Mouse (Mus musculus): ENCODE measurements around the gene Nup188. TPM values are rescaled to one million over a fixed set of nuclear protein-coding genes. Genes with fewer than 3 reads are reported as not detected.

Gene Nup188
- total RNA-seq, 2 experiments from 2014 or later, result 29.6 to 30.3 TPM

DNA sequence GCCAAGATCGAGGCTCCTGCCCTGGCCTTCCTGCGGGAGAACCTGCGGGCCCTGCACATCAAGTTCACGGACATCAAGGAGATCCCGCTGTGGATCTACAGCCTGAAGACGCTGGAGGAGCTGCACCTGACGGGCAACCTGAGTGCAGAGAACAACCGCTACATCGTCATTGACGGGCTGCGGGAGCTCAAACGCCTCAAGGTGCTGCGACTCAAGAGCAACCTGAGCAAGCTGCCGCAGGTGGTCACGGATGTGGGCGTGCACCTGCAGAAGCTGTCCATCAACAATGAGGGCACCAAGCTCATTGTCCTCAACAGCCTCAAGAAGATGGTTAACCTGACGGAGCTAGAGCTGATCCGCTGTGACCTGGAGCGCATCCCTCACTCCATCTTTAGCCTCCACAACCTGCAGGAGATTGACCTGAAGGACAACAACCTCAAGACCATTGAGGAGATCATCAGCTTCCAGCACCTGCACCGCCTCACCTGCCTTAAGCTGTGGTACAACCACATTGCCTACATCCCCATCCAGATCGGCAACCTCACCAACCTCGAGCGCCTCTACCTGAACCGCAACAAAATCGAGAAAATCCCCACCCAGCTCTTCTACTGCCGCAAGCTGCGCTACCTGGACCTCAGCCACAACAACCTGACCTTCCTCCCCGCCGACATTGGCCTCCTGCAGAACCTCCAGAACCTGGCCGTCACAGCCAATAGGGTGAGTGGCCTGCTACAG lies 29.4 kb upstream of the Nup188 start:
- no peak for DNase-seq (ENCODE audit: low spot score in 2 of 2)

DNA sequence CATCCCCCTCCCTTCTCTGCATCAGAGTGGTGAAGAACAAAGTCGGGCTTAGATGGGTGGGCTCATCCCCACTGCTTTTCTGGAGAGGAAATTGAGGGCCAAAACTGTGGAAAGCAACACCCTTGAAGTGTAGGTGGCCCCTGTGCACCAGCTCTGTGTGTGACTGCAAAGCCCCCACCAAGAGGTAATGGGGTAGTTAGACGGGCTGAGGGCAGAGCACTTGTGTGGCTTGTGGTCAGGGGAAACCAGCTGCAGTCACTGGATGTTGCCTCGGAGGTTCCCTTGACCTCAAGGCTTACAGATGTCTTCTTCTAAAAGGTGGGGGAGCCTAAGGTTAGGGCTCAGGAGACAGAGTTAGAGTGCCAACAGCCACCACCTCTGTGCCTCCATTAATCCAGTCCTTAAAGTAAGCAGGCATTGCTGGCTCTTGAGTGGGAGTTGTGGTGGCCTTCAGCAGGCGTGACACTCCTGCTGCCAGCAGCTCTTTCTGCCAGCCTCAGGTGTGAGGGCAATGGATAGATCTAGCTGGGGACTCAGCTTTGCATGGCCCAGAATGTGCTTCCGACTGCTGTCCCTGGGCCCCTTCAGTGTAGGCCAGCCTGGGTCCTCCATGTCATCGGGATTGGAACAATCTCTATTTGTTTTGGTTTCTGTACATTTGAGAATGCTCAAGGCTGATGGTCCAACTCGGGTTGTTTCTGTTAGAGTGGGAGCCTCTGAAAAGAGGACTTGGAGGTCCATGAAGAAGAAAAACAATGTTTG lies 28.3 kb upstream of the Nup188 start:
- no peak for DNase-seq (ENCODE audit: low spot score in 2 of 2)

DNA sequence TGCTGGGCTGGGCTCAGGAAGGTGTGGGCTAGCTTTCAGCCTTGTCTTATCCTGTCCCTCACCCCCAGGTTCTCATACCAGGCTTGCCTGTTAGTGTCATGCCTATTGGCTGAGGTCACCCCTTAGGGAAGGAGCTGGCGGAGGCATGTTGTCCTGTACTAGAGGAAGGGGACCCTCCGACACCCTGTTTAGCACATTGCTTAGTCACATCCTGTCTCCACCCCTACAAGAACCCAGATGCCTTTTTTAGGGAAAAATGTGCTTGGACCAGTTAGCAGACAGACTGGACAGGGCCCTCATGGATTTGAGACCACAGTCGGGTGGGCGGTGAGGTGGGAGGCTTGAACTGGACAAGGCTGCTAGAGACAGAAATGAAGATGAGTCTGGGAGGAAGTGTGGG lies 27.6 kb upstream of the Nup188 start:
- no peak for DNase-seq (ENCODE audit: low spot score in 2 of 2)

DNA sequence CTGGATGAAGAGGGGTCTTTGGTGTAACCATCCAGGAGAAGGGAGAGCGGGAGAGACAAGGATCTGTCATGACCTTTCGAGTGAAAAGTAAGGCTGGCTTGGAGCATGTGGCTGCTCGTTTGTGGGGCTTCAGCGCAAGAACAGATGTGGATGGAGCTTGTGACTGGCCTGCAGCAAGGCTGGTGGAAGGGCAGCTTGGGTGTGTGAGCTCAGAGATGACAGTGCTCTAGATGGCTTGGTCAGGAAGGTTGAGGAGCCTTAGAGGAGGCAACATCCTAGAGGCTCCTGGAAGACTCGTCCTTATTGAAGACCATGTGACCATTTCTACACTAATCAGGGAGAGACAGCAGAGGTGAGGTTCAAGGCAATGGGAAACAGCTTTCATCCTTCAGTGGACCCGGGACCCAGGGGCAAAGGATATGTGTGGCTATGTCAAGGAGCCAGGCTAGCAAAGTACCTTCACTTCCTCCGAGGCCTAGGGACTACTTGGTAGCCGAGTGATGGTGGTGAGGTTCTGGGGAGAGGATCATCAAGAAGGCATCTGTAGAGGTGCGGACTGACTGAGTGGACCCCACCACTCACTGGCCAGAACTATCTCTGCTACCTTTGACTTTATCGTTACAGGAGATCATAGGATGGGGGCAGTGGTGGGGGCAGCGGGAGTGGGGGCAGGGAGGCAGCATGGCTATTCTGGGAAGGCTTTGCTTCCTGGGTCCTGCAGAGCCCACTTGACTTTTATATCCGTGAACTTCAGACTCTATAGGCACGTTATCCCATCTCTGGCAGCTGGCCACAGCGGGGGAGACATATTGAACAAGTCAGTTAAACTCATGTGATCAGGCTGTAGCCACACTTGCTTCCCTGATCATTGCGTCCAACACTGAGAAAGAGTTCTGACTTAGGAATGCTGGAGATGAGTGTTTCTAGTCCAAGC lies 26.8 kb upstream of the Nup188 start:
- no peak for DNase-seq (ENCODE audit: low spot score in 2 of 2)

DNA sequence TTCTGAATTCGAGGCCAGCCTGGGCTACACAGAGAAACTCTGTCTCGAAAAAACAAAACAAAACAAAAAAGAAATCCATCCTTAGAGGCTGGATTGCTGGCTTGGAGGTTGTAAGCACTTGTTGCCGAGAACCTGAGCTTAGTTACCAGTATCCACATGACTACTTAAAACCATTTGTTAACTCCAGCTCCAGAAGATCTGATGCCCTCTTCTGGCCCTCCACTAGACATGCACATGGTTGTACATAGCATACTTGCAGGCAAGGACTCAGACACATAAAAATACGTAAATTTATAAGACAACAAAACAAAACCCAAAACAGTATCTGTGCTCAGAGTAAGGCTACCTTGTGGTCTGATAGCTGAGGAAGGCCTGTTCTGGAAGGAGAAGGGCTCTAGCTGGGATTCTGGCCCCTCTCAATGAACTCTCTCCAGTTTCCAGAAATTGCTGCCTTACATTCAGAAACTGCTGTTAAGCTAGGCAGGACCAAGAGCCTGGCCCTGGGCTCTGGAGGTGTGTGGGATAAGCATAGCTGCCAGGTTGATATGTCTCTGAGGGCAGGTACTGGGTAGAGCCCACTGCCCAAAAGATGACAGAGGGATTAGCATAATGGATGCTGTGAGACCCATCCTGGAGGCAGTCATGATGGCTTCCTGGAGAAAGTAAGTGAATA lies 25.0 kb upstream of the Nup188 start:
- DNase-seq (ENCODE audit: low spot score in 2 of 2), result no peak

DNA sequence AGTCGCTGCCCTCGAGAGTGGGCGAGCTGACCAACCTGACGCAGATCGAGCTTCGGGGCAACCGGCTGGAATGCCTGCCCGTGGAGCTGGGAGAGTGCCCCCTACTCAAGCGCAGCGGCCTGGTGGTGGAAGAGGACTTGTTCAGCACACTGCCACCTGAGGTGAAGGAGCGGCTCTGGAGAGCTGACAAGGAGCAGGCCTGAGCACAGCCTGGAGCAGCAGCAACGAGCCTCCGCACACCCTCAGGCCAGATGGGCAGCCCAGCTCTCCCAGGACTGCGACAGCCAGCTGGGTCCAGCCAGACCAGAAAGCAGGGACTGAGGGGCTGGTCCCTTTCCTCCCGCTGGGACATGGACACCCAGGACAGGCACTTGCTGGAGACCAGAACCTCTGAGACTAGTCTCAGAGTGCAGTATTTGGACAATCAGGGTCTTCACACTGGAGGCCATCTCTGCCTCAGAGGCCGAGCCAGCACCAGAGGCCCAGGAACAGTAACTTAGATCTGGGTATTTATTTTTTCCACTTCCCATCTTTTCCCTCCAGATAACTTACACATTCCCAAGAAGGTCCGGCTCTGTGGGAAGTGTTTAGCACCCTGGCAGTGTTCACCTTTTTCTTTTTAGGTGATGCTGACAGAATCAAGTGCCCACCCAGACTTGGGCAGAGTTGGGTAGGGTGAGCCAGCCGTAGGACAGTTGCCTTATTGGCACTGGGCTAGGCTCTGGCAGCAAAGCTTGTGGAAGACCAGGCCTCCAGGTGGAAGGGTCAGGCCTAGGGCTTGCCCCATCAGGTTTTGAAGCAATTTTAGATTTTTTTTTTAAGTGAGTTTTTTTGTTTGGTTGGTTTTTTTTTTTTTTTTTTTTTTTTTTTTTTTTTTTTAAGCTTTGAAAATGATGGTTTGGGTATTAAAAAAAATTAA lies 24.0 kb upstream of the Nup188 start:
- DNase-seq (ENCODE audit: low spot score in 2 of 2), result no peak

DNA sequence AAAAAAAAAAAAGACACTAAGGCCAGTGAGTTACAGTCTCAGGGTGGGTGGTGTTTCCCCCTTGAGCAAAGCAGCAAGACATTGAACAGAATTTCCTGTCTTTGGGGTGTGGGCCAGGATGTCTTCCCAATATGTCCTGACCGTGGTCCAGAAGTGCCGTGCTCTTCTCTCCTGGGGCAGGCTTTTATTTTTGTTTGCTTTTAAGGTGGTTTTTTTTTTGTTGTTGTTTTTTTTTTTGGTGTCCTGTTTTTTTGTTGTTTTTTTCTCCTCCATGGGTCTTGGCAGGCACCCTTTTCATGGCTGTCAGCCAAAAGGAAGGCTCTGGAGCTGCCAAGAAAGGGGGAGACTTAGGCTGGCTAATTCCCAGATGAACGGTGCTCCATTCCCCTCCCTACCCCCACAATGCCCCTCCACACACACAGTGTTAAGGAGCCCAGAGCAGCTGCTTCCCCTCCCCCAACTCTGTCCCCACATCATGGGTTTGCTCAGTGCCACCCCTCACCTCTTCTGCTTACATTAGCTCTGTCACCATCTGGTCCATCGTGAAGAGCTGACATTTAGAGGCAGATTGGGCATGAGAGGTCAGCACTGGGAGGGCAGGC lies 23.3 kb upstream of the Nup188 start:
- no peak for DNase-seq (ENCODE audit: low spot score in 2 of 2)

DNA sequence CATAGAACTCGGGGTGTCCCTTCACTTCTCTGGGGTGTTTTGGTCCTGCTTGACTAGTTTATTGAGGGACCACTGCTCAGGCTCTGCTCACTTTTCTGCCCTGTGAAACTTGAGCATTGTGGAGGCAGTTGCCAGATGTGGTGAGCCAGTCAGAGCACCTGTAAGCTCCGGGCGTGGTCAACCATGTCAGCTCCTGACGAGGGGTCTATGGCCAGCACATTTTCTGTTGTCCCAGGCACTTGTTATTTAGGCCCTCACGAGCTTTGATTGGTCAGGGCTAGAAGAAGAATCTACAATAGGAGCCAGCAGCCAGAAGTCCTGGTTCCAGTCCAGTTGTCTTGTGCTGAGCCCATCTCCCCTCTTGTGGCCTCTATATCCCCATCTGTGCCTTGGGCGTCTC lies 22.4 kb upstream of the Nup188 start:
- no peak for DNase-seq (ENCODE audit: low spot score in 2 of 2)

DNA sequence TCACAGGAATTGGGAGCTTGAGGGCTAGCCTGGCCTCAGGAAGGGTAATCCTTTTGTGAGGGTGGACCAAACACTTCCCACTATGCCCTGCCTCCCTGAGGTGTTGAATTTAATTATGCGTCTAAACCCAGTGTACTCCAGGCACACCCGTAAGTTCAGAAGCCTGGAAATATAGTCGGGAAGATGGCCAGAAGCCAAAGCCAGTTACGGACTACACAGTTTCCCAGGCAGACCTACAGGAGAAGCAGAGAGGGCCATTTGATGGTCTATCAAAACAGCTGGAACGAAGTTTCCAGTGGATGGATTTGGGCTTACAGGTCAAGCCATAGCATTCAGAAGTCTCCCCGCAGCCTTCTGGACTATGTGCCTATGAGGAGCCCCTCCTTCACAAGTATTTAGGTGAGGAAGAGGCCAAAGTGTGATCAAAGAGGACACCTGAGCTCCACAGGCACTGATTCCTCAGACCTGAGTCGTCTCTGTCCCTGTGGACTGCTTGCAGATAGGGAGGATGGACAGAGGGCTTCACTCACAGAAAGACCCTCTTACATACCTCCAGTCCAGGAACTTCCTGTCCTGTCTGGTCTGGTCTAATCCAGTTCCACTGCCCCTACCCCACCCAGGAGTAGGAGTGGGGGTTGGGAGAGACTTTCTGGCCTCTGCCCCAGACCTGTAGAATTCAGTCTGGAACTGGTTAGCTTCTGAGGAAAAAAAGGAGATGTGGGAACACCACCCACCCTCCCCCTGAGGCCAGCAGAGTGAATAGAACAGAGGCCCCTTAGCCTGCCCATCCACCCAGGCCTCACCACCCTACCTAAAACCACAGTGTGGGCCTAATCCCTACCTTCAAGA lies 21.3 kb upstream of the Nup188 start:
- no peak for DNase-seq (ENCODE audit: low spot score in 2 of 2)

DNA sequence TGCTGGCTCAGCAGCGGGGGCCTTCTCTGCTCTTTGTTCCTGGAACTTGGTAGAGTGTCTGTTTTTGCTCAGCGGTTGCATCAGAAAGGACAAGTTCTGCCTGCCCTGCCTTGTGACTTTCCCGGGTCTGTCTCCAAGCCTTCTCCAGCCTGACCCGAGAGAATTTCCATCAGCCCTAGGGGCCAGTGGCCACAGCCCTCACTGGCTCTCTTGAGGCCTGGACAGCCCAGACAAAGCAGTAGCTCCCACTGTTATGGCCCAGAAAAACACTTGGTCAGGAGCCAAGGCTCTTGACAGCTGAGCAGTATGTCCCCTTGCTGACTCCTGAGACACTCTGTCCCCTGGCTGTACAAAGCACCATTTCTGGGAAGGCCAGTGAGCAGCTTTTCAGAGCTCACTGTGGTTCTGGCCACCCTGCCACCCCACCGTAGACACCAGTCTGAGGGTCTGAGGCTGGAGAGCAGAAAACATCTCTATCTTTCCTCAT lies 20.4 kb upstream of the Nup188 start, which contains the start of gene Phyhd1:
TSS of gene Phyhd1 (plus strand) at position 437 of the 487 bp plus-strand sequence.
- peak in 1 of 2 experiments; percentile 55 for DNase-seq (ENCODE audit: low spot score in 2 of 2)

DNA sequence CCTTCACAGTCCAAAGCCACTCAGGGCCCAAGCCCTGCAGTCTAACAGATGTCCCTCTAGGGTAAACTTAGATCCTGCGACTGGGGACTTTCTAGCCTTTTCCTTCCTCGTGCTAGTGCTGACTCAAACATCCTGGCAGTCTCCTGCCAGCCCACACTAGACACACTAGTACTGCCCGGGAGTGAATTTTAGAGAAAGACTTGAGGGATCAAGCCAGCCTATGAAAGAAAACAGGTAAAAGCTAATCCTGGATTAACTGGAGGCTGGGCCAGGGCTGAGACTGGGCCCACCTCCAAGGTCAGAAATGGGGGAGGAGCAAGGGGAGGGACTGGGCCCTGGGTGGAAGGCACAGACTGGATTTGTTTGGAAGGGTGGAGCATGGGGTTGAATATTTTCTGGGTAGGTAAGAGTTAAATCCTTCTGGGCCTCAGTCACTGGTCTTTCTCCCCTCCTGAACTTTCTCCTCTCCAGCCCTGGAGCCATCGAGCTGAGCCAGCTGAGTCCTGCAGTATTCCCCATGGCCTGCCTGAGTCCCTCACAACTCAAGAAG lies 19.7 kb upstream of the Nup188 start:
- DNase-seq (ENCODE audit: low spot score in 2 of 2), result peak; percentile 54 to 62

DNA sequence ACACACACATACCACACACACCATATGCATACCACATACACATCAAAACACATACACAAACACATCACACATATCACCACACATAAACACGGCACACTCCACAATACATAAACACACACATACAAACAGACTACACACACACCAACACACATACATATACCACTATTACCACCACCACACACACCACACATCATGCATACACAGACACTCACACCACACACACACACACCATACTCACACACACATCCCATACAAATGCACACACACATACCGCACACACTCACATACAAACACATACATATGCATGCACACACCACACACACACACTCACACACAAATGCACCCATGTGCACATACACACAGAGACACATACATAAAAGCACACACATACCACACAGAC lies 18.7 kb upstream of the Nup188 start:
- DNase-seq (ENCODE audit: low spot score in 2 of 2), result no peak

DNA sequence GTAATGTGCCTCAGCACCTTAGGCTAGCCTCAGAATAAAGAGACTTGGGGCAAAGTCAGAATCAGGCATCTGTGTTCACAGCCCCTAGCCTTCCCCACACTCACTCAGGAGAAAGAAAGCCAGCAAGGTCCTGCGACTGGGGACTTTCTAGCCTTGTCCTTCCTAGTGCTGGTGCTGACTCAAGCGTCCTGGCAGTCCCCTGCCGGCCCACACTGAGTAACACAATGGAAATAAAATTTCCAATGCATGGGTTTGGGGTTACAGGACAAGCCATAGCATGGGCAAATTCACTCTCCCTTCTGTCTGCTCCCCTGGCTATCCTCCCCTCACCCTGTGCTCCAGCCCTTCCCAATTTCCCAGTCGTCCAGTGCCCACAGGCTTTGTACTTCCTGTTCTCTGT lies 17.8 kb upstream of the Nup188 start:
- no peak for DNase-seq (ENCODE audit: low spot score in 2 of 2)

DNA sequence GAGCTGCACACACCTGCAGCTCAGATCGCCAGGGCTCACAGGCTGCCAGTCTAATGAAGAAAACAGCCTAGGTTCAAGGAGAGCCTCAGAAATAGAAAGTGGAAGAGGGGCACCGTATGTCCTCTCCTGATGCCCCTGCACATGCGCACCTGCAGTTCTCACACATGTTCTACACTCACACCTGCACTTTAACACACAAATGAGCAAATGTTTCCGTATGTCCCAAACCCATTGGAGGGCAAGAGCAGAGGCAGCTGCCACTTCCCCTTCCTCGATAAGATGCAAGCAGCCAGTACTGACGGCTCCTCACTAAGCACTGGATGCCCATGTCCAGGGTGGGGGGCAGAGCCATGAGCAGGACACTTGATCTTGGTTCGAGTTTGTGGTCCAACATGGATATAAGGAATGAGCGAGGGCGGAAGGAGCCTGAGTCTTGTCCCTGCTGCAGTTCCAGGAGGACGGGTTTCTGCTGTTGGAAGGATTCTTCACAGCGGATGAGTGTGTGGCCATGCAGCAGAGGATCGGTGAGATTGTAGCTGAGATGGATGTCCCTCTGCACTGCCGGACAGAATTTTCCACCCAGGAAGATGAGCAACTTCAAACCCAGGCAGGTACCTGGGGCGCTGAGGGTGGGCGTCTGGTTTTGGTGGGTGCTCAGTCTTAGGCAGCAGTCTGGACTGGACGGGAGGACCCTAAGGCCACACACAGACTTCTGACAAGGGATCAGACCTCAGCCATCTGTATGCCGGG lies 16.8 kb upstream of the Nup188 start:
- no peak for DNase-seq (ENCODE audit: low spot score in 2 of 2)

DNA sequence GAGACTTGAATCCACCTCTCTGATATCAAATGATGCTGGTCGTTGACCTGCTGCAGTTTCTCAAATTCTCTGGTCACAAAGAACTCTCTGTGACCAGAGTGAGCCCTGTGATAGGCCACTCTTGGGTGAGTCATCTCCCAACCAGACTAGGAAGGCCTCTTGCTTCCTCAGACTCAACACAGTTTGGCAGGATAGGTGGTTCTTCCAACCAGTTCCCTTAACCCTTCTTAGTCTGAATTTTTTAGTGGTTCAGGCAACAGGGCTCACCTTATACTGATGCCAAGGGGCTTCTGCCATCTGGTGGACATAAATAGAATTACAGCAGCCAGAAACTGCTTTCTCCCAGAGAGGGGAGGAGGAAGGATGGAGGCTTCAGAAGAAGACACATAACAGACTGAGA lies 16.1 kb upstream of the Nup188 start:
- peak in 1 of 2 experiments; percentile 59 for DNase-seq (ENCODE audit: low spot score in 2 of 2)

DNA sequence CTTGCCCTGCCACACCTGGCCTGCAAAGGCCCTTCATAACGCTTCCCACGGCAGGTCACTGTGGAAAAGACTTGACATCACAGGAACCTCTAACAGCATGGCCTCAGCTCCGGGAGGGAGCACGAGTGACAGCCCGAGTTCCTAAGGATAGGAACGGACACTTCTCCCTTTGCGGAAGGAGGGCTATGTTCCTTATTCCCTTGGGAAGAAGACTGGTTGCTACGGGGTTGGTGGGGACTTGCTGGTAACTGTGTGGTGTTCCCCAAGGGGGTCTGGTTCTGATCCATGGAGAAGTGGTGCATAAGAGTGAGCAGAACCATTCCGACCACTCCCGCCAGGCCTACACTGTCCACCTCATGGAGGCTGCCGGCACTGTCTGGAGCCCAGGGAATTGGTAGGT lies 5.5 kb upstream of the Nup188 start, which contains the start of gene Gm28038:
TSS of gene Gm28038 (plus strand) at position 301 of the 400 bp plus-strand sequence.
- DNase-seq (ENCODE audit: low spot score in 2 of 2), result no peak

DNA sequence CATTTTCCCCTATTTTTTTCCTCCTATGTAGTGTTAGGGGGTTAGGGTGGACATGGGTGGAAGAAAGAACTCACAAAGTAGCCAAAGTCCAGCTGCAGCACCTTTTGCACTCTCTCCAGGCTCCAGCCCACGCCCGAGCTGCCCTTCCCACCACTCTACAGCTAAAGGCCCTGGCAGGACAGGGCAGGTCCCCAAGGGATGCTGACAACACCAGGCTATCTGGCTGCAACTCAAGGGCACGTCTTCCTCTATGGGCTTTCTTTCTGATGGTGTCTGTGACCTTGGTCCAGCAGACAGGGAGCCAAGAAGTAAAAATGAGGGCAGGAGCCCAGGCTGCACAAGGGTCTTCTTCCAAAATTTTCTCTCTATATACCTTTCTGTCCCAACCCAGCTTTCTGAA lies 4.5 kb upstream of the Nup188 start:
- no peak for DNase-seq (ENCODE audit: low spot score in 2 of 2)

Data from adrenal gland, adult 18-20 months (tissue).